In the genomic region with DNA sequence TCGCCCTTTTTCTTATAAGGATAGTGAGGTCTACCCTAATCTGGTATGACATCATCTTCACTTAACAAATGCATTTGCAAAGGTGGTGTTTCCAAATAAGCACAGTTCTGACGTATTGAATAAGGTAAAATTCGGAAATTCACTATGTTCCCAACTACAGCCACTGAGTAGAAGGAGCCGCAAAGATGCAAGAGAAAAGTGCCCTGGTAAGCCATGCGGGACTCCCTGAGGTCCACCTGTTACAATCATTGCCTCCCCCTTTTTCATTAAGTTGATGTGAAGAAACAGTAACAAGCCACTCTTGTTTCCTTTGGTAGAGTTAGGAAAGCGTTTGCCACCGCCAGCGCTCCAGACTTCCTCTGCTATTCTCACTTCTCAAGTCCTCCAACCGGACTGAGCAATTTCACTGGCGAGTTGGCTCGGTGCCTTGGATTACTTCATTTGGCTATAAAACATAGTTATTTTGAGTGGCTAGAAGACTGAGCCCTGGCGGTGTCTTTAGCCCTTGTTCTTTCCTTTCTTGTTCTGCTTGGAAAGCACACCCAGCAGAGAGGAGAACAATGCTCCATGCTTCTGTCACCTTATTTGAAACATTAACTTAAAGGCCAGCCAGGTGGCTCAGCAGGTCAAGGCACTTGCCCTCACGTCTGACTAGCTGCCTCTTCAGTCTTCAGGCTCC, we compare ENCODE assay signal across 8 mouse cellular contexts. TPM values are rescaled to one million over a fixed set of nuclear protein-coding genes. Genes with fewer than 3 reads are reported as not detected.
A peak's percentile ranks its signal among the peaks of the same experiment; 100 is the strongest.
DNase-seq lines count a peak whose midpoint lies in the region; ATAC-seq and TF ChIP-seq lines count a peak whose summit lies in the region.

No protein-coding gene starts in this region.

- no peak overlapping the region for H3K4me3 ChIP-seq in heart, embryonic 13.5 days

- no peak for ATAC-seq in heart, embryonic 13.5 days (ENCODE audit: extremely low read depth, insufficient number of reproducible peaks, low FRiP score, low TSS enrichment)
- ATAC-seq in monocyte, adult 5-6 weeks (replicated peaks; ENCODE audit: insufficient number of reproducible peaks, low FRiP score, low TSS enrichment, poor library complexity, severe bottlenecking): no peak

- H3K36me3 ChIP-seq in heart, embryonic 13.5 days: no peaks in the 10 kb centered on the region

- H3K9me3 ChIP-seq in heart, embryonic 13.5 days: no peaks in the 10 kb centered on the region

- peak overlapping the region; percentile 5; the same call in 1 of the 2 replicates for H3K4me2 ChIP-seq in heart, embryonic 13.5 days

- no peak for TF ChIP-seq POLR2A in brain, embryonic 14.5 days (IDR thresholded peaks at IDR 0.05; ENCODE audit: borderline replicate concordance, extremely low read depth, insufficient read depth, insufficient read length, poor library complexity, severe bottlenecking)

- H3K27ac ChIP-seq in heart, embryonic 13.5 days (replicated peaks): peak overlapping the region; percentile 75

- no peaks in the 10 kb centered on the region for H3K27me3 ChIP-seq in heart, embryonic 13.5 days (replicated peaks)

- DNase-seq in left cerebral cortex, adult 18-20 months (ENCODE audit: low spot score in 2 of 2): peak; percentile 61 to 71
- no peak for DNase-seq in left cerebral cortex, adult 11 months (ENCODE audit: low spot score)
- peak; percentile 86 for DNase-seq in brain, embryonic 14.5 days (ENCODE audit: low read depth)
- DNase-seq in kidney, postnatal 36 days: peak; percentile 85 to 87
- peak; percentile 81 for DNase-seq in ovary, postnatal 14 days (ENCODE audit: low spot score)
- no peak for DNase-seq in thymus, postnatal 10 days (ENCODE audit: low spot score in 2 of 2)

- WGBS in heart, embryonic 13.5 days: 59% methylated on average over 13 of the region's 13 CpGs

- no peak for TF ChIP-seq CTCF in brain, embryonic 14.5 days (IDR thresholded peaks at IDR 0.05; ENCODE audit: borderline replicate concordance, extremely low read depth, insufficient read depth, insufficient read length)

- H3K9ac ChIP-seq in heart, embryonic 13.5 days: no peak overlapping the region

- peaks cover 26% of the 10 kb centered on the region for H3K4me1 ChIP-seq in heart, embryonic 13.5 days

RNA-seq across cellular contexts. Expression of gene B4galt1, which starts 14.9 kb away (rescaled TPM):
- total RNA-seq in left cerebral cortex, adult 18-20 months (2021): 1 to 10 TPM; 4.7 to 5.4 TPM
- 6.9 and 9.2 TPM in 2 replicates for polyA plus RNA-seq in brain, embryonic 14.5 days (2012; rRNA removed)
- polyA plus RNA-seq in heart, embryonic 13.5 days (2015; fragmentation: Nextera tagmentation; extraction: Ambion mirVana): 46.2 and 48.1 TPM in 2 replicates
- total RNA-seq in monocyte, adult 5-6 weeks (2017): 27.7 to 60.9 TPM (median 40.1 TPM) in 3 replicates

RNA-seq across cellular contexts. Expression of gene Spink4, which starts 51.2 kb away (rescaled TPM):
- total RNA-seq in left cerebral cortex, adult 18-20 months (2021): not detected
- 0.59 and 0.68 TPM in 2 replicates for polyA plus RNA-seq in brain, embryonic 14.5 days (2012; rRNA removed)
- 9.3 and 11.4 TPM in 2 replicates for polyA plus RNA-seq in heart, embryonic 13.5 days (2015; fragmentation: Nextera tagmentation; extraction: Ambion mirVana)
- total RNA-seq in monocyte, adult 5-6 weeks (2017): not detected in 3 replicates

Comparison
In these comparisons a context has a peak if more than half of its experiments do, and no peak if none do; other contexts are left out.
1. DNase-seq: peak in left cerebral cortex, adult 18-20 months (2 of 2), brain, embryonic 14.5 days (single experiment), kidney, postnatal 36 days (2 of 2) and ovary, postnatal 14 days (single experiment); none in left cerebral cortex, adult 11 months (single experiment) and thymus, postnatal 10 days (0 of 2).